Comparison of ENCODE assay signal across 12 mouse cellular contexts in the genomic region with DNA sequence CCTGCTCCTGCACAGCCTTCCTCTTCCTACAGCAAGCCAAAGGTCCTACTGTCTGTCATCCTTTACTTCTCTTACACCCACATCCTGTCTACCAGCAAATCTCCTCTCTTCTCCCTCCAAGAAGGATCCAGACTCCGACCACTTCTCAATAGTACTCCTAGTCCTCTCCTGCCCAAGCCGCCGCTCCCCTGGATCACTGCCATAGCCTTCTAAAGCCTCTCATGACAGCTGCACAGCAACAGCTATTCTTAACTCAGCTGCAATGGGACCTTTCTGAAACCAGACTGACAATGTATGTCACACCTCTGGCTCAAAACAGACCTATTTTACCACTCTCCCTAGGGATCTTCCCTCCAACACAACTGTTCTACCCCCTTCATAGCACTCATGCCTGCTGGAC. TPM values are rescaled to one million over a fixed set of nuclear protein-coding genes. Genes with fewer than 3 reads are reported as not detected.
DNase-seq lines count a peak whose midpoint lies in the region; ATAC-seq and TF ChIP-seq lines count a peak whose summit lies in the region.
"Had no signal": no experiment of that assay in that cellular context is flagged by ENCODE, and none has a peak within 500 bp of the region (broad histone marks: within the 10 kb centered on the region; RNA-seq: fewer than 3 reads in every experiment).

No protein-coding gene starts in this region.

- no peak for TF ChIP-seq POLR2A in limb, embryonic 14.5 days (IDR thresholded peaks at IDR 0.05; ENCODE audit: borderline replicate concordance, extremely low read depth, insufficient read depth, insufficient read length)

- ATAC-seq in limb, embryonic 14.5 days (ENCODE audit: low FRiP score, low read depth) = 0 out of 2 replicates have a peak, but pooled peaks have one; percentile 26

- intact Hi-C loops in heart, postnatal 36 days (cut with DNase I) = loop anchor here (5.0 kb wide), 1 partner anchor 42 kb away; no protein-coding TSS in a partner anchor

- WGBS in limb, embryonic 14.5 days = 78% methylated on average over 3 of the region's 3 CpGs
- WGBS in limb, embryonic 10.5 days = 98% methylated on average over 3 of the region's 3 CpGs

- no peak overlapping the region for H3K4me2 ChIP-seq in limb, embryonic 14.5 days (replicated peaks; ENCODE audit: low read depth, low read length, severe bottlenecking)

- no peaks in the 10 kb centered on the region for H3K27me3 ChIP-seq in limb, embryonic 14.5 days (ENCODE audit: control insufficient read depth, insufficient read depth, low read length)
- no peaks in the 10 kb centered on the region for H3K27me3 ChIP-seq in limb, embryonic 10.5 days (ENCODE audit: low read depth, poor library complexity, severe bottlenecking)

- H3K4me1 ChIP-seq in limb, embryonic 14.5 days (ENCODE audit: control insufficient read depth, insufficient read depth, low read length) = 0 out of 2 replicates have a peak, but pooled peaks cover 3% of the 10 kb centered on the region
- no peaks in the 10 kb centered on the region for H3K4me1 ChIP-seq in limb, embryonic 10.5 days

- peaks cover 3% of the 10 kb centered on the region; the same call in 1 of the 2 replicates for H3K36me3 ChIP-seq in limb, embryonic 14.5 days (ENCODE audit: control insufficient read depth, insufficient read depth, low read length)
- H3K36me3 ChIP-seq in limb, embryonic 10.5 days = peaks cover 57% of the 10 kb centered on the region

- H3K4me3 ChIP-seq in limb, embryonic 14.5 days (replicated peaks; ENCODE audit: low read length) = no peak overlapping the region
- H3K4me3 ChIP-seq in limb, embryonic 10.5 days = no peak overlapping the region
- H3K4me3 ChIP-seq: erythroblast, embryonic 14.5 days had no signal

- H3K9ac ChIP-seq in limb, embryonic 14.5 days (ENCODE audit: low read depth, low read length, severe bottlenecking) = no peak overlapping the region

- peak; percentile 37 to 59 for DNase-seq in adrenal gland, postnatal 36 days
- DNase-seq in adrenal gland, adult 18-20 months (ENCODE audit: low spot score in 2 of 2) = no peak
- no peak for DNase-seq in limb, embryonic 14.5 days (ENCODE audit: low spot score)
- DNase-seq in limb, embryonic 10.5 days (ENCODE audit: low spot score) = no peak
- peak; percentile 59 to 68 for DNase-seq in heart, postnatal 36 days
- DNase-seq in skeletal muscle tissue, adult 2 months (ENCODE audit: low read depth, low spot score) = peak; percentile 77
- no peak for DNase-seq in urinary bladder, postnatal 4 days (ENCODE audit: low spot score in 2 of 2)
- no peak for DNase-seq in left cerebral cortex, adult 9 months (ENCODE audit: low spot score in 2 of 2)
- DNase-seq: cerebellum, adult 8-10 months; kidney, adult 11 months; right cerebral cortex, postnatal 14 days had no signal

- H3K9me3 ChIP-seq in limb, embryonic 14.5 days (ENCODE audit: control insufficient read depth, low read length) = no peaks in the 10 kb centered on the region
- peaks cover 3% of the 10 kb centered on the region; the same call in 1 of the 2 replicates for H3K9me3 ChIP-seq in limb, embryonic 10.5 days (replicated peaks)

- no peak overlapping the region for H3K27ac ChIP-seq in limb, embryonic 14.5 days (replicated peaks; ENCODE audit: low read depth, low read length)
- no peak overlapping the region for H3K27ac ChIP-seq in limb, embryonic 10.5 days

RNA-seq across cellular contexts. Expression of a gene that starts 11.2 kb away (rescaled TPM):
- total RNA-seq in adrenal gland, postnatal 36 days (2021) = 10 to 100 TPM; 92.7 to 98.6 TPM
- total RNA-seq in adrenal gland, adult 18-20 months (2021) = 100 to 1,000 TPM in 1 of 2 experiments, 10 to 100 TPM in 1; 82.6 to 101 TPM
- polyA plus RNA-seq in limb, embryonic 14.5 days (2012; rRNA removed) = 78.7 and 80.4 TPM in 2 replicates
- 61.3 and 66.1 TPM in 2 replicates for polyA plus RNA-seq in limb, embryonic 14.5 days (2014; fragmentation: Nextera tagmentation; extraction: Ambion mirVana)
- 68.5 and 82.4 TPM in 2 replicates for polyA plus RNA-seq in limb, embryonic 10.5 days (2016; fragmentation: Nextera tagmentation; extraction: Ambion mirVana)
- total RNA-seq in heart, postnatal 36 days (2021) = 10 to 100 TPM; 71.5 to 77.8 TPM

Comparison
In these comparisons a context has a peak if more than half of its experiments do, and no peak if none do; other contexts are left out.
1. DNase-seq: peak in adrenal gland, postnatal 36 days (2 of 2), heart, postnatal 36 days (2 of 2) and skeletal muscle tissue, adult 2 months (single experiment); none in adrenal gland, adult 18-20 months (0 of 2), limb, embryonic 14.5 days (single experiment), limb, embryonic 10.5 days (single experiment), urinary bladder, postnatal 4 days (0 of 2) and left cerebral cortex, adult 9 months (0 of 2).